Mouse (Mus musculus) testis, adult 2 months (tissue): ENCODE measurements around the gene Fam169a. TPM values are rescaled to one million over a fixed set of nuclear protein-coding genes. Genes with fewer than 3 reads are reported as not detected.

ENCODE experiments used
- H3K27ac ChIP-seq: fragments of 200-500 bp; 2 replicates; pipeline ENCODE4 v1.5.1; 2012; ENCODE audit warnings: low read depth, low read length; ENCODE audit not compliant: control insufficient read depth, insufficient read depth
- H3K27me3 ChIP-seq: fragments of 200-500 bp; 2 replicates; pipeline ENCODE4 v1.6.1; 2012; ENCODE audit warnings: mild to moderate bottlenecking, low read length, moderate library complexity; ENCODE audit not compliant: control insufficient read depth, insufficient read depth
- H3K36me3 ChIP-seq: fragments of 200-500 bp; 2 replicates; pipeline ENCODE4 v1.6.1; 2012; ENCODE audit warnings: mild to moderate bottlenecking, low read length; ENCODE audit not compliant: control insufficient read depth, insufficient read depth
- H3K4me1 ChIP-seq: fragments of 200-500 bp; 2 replicates; pipeline ENCODE4 v1.6.1; 2012; ENCODE audit warnings: low read length; ENCODE audit not compliant: control insufficient read depth, insufficient read depth
- H3K4me3 ChIP-seq: fragments of 200-500 bp; 2 replicates; pipeline ENCODE4 v1.5.1; 2012; ENCODE audit warnings: low read depth, mild to moderate bottlenecking, low read length, moderate library complexity, mixed read lengths; ENCODE audit not compliant: control insufficient read depth
- CTCF ChIP-seq: fragments of 200-500 bp; IDR thresholded peaks from 2 replicates; pipeline ENCODE4 v1.5.1; 2012; ENCODE audit warnings: low read depth, mild to moderate bottlenecking, inconsistent platforms, low read length, moderate library complexity; ENCODE audit not compliant: control insufficient read depth, insufficient read depth, insufficient replicate concordance
- POLR2A ChIP-seq: fragments of 200-500 bp; IDR thresholded peaks from 2 replicates; pipeline ENCODE4 v1.6.1; 2012; ENCODE audit warnings: low read depth, mild to moderate bottlenecking, inconsistent platforms, low read length, moderate library complexity; ENCODE audit not compliant: control insufficient read depth
- polyA plus RNA-seq: library from polyadenylated mRNA; depleted of rRNA; stranded (reverse); fragments of >200 nt; gene quantifications from 2 replicates; pipeline ENCODE4 v1.2.3, GENCODE M21; 2012; rRNA removed

The Fam169a gene
- polyA plus RNA-seq, 1 experiment: 4.4 TPM

DNA sequence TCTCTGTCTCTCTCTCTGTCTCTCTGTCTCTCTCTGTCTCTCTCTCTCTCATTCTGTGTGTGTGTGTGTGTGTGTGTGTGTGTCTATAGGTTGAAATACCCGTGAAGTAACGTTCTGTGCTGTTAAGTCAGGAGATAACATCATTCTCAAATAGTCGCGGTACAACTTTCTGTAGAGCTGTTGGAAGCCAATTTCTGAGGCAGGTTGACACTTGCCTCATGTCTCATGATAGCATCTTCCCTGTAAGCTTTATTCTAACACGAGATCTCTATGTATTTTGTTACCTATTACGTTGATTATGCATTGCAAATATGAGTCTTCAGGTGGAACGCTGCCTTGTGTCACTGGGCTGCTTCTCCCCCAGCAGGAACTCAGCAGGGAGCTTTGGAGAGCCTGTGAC, 75.2 kb downstream of the Fam169a start:
- H3K4me3 ChIP-seq: no peak overlapping the region
- no peak overlapping the region for H3K27ac ChIP-seq
- TF ChIP-seq CTCF: no peak
- no peak for TF ChIP-seq POLR2A
- H3K4me1 ChIP-seq: no peaks in the 10 kb centered on the region
- H3K36me3 ChIP-seq: no peaks in the 10 kb centered on the region; the same call in 1 of the 2 replicates
- no peaks in the 10 kb centered on the region for H3K27me3 ChIP-seq

DNA sequence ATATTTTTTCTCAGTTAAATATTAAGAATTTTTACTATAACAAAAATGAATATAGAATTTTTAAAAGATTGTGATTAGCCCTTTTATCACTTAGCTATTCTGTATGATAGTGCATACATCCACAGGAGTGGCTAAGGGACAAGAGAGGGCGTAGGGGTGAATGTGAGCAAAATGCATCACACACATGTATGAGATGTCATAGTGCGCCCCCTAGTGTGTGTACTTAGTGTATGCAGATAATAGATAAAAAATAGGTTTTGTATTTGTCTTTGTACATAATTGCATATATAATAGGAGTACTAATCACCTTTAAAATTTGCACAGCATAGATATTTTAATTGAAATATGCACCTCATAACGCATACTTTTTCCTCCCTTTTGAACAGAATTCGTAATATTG, 78.7 kb downstream of the Fam169a start:
- TF ChIP-seq POLR2A (no peak), CTCF (peak; percentile 10; the same call in 1 of the 2 replicates)
- H3K4me3 ChIP-seq: no peak overlapping the region
- H3K36me3 ChIP-seq: no peaks in the 10 kb centered on the region; the same call in 1 of the 2 replicates
- no peaks in the 10 kb centered on the region for H3K4me1 ChIP-seq
- H3K27me3 ChIP-seq: no peaks in the 10 kb centered on the region
- H3K27ac ChIP-seq: no peak overlapping the region

DNA sequence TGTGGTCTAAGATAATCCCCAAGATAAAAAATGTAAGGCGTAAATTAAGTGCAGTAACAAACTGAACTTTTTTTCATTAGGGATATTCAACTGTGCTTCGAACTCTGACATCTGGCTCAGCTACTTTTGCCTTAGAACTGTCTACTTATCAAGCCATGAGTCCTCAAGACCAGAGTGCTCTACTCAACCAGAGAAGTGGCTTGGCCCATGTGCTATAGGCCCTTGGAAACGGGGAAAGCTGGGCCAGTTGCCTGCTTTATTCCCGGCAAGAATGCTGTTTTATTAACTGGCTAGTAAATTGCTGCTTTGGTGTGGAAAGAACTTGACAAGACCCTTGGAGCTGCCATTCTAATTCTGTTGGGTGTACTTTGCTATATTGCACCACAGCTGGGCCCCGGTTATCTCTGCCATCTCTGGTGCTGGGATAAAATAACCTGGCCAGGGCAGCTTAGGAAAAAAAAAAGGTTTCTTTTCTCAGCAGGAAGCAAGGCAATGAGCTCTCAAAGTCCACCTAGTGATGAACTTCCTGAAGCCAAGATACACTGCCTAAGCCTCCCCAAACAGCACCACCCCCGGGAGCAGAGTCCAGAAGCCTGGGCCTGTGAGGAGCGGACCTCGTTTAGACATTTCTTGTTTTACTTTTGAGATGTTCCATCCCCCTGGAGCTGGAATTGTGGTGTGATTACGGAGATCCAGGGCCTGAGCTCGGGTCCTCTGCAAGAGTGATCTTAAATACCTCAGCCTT, 108.6 kb downstream of the Fam169a start:
- Histone ChIP-seq H3K36me3 (no peaks in the 10 kb centered on the region; the same call in 1 of the 2 replicates), H3K27me3 (no peaks in the 10 kb centered on the region), H3K4me1 (no peaks in the 10 kb centered on the region), H3K27ac (no peak overlapping the region), H3K4me3 (no peak overlapping the region)
- TF ChIP-seq POLR2A: no peak
- no peak for TF ChIP-seq CTCF

DNA sequence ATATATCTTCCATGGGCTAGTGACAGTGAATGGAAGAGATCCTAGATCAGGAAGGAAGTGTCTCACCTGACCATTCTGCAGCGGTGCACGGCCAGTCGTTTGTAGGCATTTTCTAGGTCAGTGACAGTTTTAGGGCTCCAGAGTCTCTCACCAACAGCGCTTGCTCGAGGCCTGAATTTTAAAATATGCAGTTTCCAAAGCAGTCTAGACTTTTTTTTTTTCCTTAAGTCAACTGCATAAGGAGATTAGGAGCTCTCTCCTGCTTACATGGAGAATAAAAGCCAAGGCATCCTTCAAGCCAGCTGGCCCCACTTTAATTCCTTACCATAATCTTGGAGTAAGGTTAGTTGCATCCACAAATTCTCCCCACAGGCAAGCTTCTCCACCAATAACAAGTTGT, 109.6 kb downstream of the Fam169a start:
- Histone ChIP-seq H3K27me3 (no peaks in the 10 kb centered on the region), H3K4me1 (no peaks in the 10 kb centered on the region), H3K4me3 (no peak overlapping the region), H3K27ac (no peak overlapping the region), H3K36me3 (no peaks in the 10 kb centered on the region; the same call in 1 of the 2 replicates)
- no peak for TF ChIP-seq POLR2A
- TF ChIP-seq CTCF: no peak

DNA sequence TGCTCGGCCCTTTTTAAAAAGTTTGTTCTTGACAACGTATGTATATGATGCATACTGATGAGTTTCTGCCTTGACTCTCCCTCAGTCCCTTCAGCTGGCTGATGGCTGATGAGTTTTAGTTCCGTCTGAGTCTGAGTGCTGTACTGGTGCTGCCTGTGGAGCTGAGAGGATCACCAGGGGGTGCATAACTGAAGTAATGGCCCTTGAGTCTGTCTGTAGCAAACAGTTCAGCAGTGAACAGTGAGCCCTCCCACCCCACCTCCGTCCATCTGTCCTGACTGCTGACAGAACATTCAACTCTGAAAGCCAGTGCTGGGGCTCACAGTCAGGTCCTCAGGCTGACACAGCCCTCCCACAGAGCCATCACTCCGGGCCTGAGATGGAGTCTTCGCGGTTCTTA, 111.9 kb downstream of the Fam169a start:
- Histone ChIP-seq H3K36me3 (no peaks in the 10 kb centered on the region; the same call in 1 of the 2 replicates), H3K27ac (no peak overlapping the region), H3K4me1 (no peaks in the 10 kb centered on the region), H3K27me3 (no peaks in the 10 kb centered on the region), H3K4me3 (no peak overlapping the region)
- TF ChIP-seq POLR2A (no peak), CTCF (no peak)

DNA sequence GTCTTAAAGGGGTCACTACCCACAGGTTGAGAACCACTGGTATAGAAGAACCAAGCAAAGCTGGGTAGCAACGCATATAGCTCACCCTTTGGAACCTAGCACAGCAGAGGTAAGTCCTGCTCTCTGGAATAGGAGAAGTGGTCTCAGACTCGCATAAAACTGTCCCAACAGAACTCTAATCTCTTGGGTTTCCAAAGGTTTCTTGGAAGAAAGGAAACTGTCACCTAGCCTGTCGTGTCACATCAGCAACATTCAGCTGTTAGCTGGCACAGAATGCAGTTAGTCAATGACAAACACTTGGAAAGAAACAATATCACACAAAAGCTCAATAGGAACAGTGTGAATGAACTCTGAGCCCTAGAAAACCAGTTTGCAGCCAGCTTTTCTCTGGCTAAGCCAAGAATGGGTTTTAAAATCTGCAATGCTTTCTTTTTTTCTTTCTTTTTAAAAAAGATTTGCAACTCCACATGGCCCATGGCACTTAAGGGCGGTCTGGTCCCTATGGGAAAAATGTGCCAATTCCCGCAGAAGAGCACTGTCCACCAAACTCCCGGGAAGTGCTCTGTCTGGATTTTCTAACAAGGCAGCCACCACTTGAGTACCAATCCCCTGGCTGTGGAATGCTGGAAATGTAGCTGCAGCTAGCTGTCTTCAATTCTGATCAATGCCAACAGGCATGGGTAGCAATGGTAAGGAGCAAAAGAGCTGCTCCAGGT, 113.2 kb downstream of the Fam169a start:
- H3K36me3 ChIP-seq: no peaks in the 10 kb centered on the region; the same call in 1 of the 2 replicates
- no peak for TF ChIP-seq CTCF
- TF ChIP-seq POLR2A: no peak
- H3K27me3 ChIP-seq: no peaks in the 10 kb centered on the region
- H3K4me1 ChIP-seq: no peaks in the 10 kb centered on the region
- H3K4me3 ChIP-seq: no peak overlapping the region
- no peak overlapping the region for H3K27ac ChIP-seq

Other genes with a start within 250 kb of the Fam169a start
- 0.90 and 1.4 TPM in 2 replicates for gene Gcnt4, start 142.6 kb upstream of the Fam169a start, polyA plus RNA-seq
- 2,075 and 2,753 TPM in 2 replicates for gene 1700029F12Rik, start 32.9 kb upstream of the Fam169a start, polyA plus RNA-seq
- not detected in 2 replicates for gene Gm6169, start 32.0 kb downstream of the Fam169a start, polyA plus RNA-seq
- 13.4 and 14.2 TPM in 2 replicates for gene Gfm2, start 70.7 kb downstream of the Fam169a start, polyA plus RNA-seq
- gene Nsa2, start 70.7 kb downstream of the Fam169a start, polyA plus RNA-seq: 26.9 and 28.4 TPM in 2 replicates
- gene Hexb, start 131.1 kb downstream of the Fam169a start, polyA plus RNA-seq: 3.7 and 6.3 TPM in 2 replicates
- gene Enc1, start 173.8 kb downstream of the Fam169a start, polyA plus RNA-seq: 6.0 and 8.5 TPM in 2 replicates